Mouse (Mus musculus): ENCODE measurements around the gene Epo.

DNA sequence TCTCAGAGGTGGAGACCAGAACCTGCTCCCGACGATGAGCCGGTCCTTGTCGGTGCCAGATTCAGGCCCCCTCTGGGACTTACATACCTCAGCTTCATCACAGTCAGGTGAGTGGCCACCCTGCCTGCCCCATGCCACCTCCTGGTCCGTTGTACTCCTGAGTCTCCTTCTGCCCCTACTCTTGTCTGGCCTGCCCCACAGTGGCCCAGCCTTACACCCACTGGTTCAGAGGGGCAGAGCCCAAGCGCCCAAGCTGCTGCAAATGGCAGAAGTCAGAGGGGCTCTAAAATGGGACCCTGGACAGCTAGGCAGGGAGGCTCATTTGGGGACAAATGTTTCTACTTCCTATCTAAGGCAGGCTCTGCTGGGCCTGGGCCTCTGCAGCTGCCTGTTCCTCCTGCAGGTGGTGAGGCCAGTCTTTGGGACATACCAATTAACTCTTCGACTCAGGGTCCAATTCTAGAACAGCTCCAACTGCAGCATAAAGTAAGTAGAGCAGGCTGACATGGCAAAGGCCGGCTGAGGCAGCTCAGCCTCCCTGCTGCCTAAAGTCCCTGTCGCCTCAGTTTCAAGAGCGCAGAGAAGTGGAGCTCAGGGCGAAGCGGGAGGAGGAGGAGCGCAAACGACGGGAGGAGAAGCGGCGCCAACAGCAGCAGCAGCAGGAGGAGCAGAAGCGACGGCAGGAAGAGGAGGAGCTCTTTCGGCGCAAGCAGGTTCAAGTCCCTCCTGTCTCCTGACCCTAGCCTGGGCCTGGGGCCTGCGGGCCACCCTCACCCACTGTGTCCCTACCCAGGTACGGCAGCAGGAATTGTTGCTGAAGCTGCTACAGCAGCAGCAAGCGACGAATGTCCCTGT is 9.4 kb downstream of the Epo start:
- no peak for TF ChIP-seq MAX (IDR thresholded peaks at IDR 0.05)
- TF ChIP-seq CTCF (IDR thresholded peaks at IDR 0.05; ENCODE audit: control insufficient read depth, insufficient read depth, insufficient read length) = no peak
- no peak for TF ChIP-seq MYOD1 (IDR thresholded peaks at IDR 0.05; ENCODE audit: control insufficient read depth, insufficient read length, low read depth)
- TF ChIP-seq CEBPB (IDR thresholded peaks at IDR 0.05; ENCODE audit: low read depth) = no peak

All from C2C12 (cell line).